Mouse (Mus musculus): Measurements from ENCODE around the gene Gm10447.

Gene Gm10447

GRCm38 (mm10) chr11:53478383-53479170 is 21.7 kb upstream of the Gm10447 start:
- peak; percentile 62 to 63 for DNase-seq

- no peak for DNase-seq
Observed at GRCm38 (mm10) chr11:53477833-53478232, 20.9 kb upstream of the Gm10447 start.

GRCm38 (mm10) chr11:53475620-53476019 is 18.7 kb upstream of the Gm10447 start:
- no peak for DNase-seq

GRCm38 (mm10) chr11:53472709-53473108 is 15.8 kb upstream of the Gm10447 start:
- no peak for DNase-seq

- DNase-seq = peak; percentile 97 to 98
Observed at GRCm38 (mm10) chr11:53469968-53470695, 13.2 kb upstream of the Gm10447 start, which contains the start of gene Gm9837. TSS of gene Gm9837 (minus strand) at chr11:53470479.

- no peak for DNase-seq
Observed at GRCm38 (mm10) chr11:53469294-53469967, 12.5 kb upstream of the Gm10447 start.

- peak; percentile 92 to 95 for DNase-seq
Observed at GRCm38 (mm10) chr11:53466231-53466971, 9.5 kb upstream of the Gm10447 start.

- DNase-seq = peak in 1 of 2 experiments; percentile 37
Observed at GRCm38 (mm10) chr11:53463551-53464424, 6.9 kb upstream of the Gm10447 start.

- peak; percentile 52 to 58 for DNase-seq
Observed at GRCm38 (mm10) chr11:53461727-53462126, 4.8 kb upstream of the Gm10447 start.

- DNase-seq = no peak
Observed at GRCm38 (mm10) chr11:53460192-53460591, 3.3 kb upstream of the Gm10447 start.

GRCm38 (mm10) chr11:53458996-53459395 is 2.1 kb upstream of the Gm10447 start:
- DNase-seq = no peak

GRCm38 (mm10) chr11:53457372-53457954 is 553 bp upstream of the Gm10447 start:
- DNase-seq = no peak

- DNase-seq = no peak
Observed at GRCm38 (mm10) chr11:53453031-53453430, 3.9 kb downstream of the Gm10447 start.

- peak; percentile 61 to 72 for DNase-seq
Observed at GRCm38 (mm10) chr11:53452396-53452795, 4.5 kb downstream of the Gm10447 start.

GRCm38 (mm10) chr11:53451361-53451760 is 5.5 kb downstream of the Gm10447 start:
- no peak for DNase-seq

- DNase-seq = peak in 1 of 2 experiments; percentile 42
Observed at GRCm38 (mm10) chr11:53450070-53450705, 6.7 kb downstream of the Gm10447 start.

GRCm38 (mm10) chr11:53448529-53448928 is 8.4 kb downstream of the Gm10447 start:
- peak; percentile 96 to 98 for DNase-seq

- DNase-seq = no peak
Observed at GRCm38 (mm10) chr11:53447996-53448395, 8.9 kb downstream of the Gm10447 start.

- DNase-seq = no peak
Observed at GRCm38 (mm10) chr11:53446183-53446582, 10.7 kb downstream of the Gm10447 start.

GRCm38 (mm10) chr11:53445562-53445961 is 11.3 kb downstream of the Gm10447 start:
- no peak for DNase-seq

GRCm38 (mm10) chr11:53443861-53444260 is 13.0 kb downstream of the Gm10447 start:
- DNase-seq = peak; percentile 56 to 65
